Mouse (Mus musculus): ENCODE results near the gene Slc4a2. TPM values are rescaled to one million over a fixed set of nuclear protein-coding genes. Genes with fewer than 3 reads are reported as not detected.

Gene Slc4a2
- 22.5 and 28.5 TPM in 2 replicates for polyA plus RNA-seq (2015; fragmentation: Nextera tagmentation; extraction: Ambion mirVana)

DNA sequence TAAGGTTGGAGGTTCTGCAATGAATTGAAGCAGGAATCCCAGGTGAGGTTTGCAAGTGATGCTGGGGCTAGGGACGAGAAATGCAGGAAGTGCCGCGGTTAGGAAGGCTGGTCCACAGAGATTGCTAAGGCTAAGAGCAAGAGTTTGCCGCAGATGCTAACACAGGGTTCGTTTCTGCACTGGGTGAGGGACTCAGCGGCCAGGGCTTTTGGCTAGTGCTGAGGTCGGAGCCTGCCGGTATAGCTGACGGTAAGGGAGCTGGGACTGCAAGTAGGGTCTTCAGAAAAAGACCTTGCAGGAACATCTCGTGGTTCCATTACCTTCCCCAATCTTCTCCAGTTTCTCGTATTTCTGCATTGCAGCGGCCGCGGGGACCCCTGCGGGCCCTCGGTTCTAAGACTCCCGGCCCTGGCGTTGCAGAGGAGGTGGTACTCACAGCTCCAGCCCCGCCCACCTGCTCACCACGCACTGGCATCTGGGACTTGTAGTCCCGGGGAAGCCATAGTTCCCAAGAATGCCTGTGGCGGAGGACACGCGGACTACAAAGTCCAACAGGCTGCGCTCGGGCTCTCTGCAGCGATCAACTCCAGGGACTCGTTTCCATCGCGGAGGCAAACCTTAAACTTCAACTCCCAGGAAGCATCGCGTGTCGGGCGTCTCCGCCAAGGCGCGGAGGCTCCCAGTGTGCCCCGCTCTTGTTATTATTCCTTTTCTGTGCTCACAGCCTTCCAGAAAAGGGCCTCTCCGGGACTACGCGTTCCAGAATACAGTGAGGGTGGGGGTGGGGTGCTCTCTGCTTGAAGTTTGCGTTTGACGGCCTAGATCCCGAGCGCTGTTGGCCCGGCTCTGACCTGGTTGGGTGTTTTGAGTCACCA lies at the start of gene Slc4a2, which contains the start of gene Cdk5:
Slc4a2 (plus strand) TSS at position 709 of the 875 bp plus-strand sequence.
Cdk5 (minus strand) TSS at position 402 of the 875 bp plus-strand sequence.
- WGBS = under 1% methylated on average over 46 of the region's 46 CpGs

DNA sequence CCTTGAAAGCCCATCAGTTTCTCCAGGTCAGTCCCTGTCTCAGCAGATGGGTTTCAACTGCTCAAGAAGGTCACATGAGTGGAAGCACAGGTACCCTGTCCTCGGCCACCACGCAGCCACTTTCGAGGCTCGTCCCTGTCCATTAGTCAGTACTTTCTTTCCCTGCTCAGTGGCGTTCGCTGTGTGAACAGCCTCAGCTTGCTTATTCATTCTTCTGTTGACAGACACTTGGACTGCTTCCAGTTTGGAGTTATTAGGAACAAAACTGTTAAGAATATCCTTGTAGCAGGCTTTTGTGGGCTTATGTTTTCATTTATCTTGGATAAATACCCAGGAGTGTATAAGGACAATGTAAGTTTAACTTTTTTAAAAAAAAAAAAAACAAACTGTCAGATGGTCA lies 49.4 kb upstream of the Slc4a2 start:
- 55% methylated on average over 6 of the region's 6 CpGs for WGBS
- Histone ChIP-seq H3K9ac (no peak overlapping the region), H3K27me3 (no peaks in the 10 kb centered on the region), H3K4me1 (replicated peaks) (peaks cover 4% of the 10 kb centered on the region; the same call in 1 of the 2 replicates), H3K4me2 (no peak overlapping the region), H3K27ac (no peak overlapping the region), H3K4me3 (no peak overlapping the region), H3K9me3 (no peaks in the 10 kb centered on the region), H3K36me3 (no peaks in the 10 kb centered on the region)
- no peak for ATAC-seq (ENCODE audit: low FRiP score)

More for the DNA sequence above, at the start of gene Slc4a2, which contains the start of gene Cdk5:
- peak within 1 kb of the TSS; percentile 64 for H3K4me3 ChIP-seq
- peak within 1 kb of the TSS; percentile 87 for H3K9ac ChIP-seq
- H3K36me3 ChIP-seq = peaks cover 29% of the 10 kb centered on the region
- H3K27ac ChIP-seq = peak within 1 kb of the TSS; percentile 93
- no peaks in the 10 kb centered on the region for H3K9me3 ChIP-seq
- H3K4me2 ChIP-seq = peak within 1 kb of the TSS; percentile 86
- H3K4me1 ChIP-seq (replicated peaks) = peaks cover 54% of the 10 kb centered on the region
- peak; percentile 96 for ATAC-seq (ENCODE audit: low FRiP score)
- peaks cover 22% of the 10 kb centered on the region for H3K27me3 ChIP-seq

DNA sequence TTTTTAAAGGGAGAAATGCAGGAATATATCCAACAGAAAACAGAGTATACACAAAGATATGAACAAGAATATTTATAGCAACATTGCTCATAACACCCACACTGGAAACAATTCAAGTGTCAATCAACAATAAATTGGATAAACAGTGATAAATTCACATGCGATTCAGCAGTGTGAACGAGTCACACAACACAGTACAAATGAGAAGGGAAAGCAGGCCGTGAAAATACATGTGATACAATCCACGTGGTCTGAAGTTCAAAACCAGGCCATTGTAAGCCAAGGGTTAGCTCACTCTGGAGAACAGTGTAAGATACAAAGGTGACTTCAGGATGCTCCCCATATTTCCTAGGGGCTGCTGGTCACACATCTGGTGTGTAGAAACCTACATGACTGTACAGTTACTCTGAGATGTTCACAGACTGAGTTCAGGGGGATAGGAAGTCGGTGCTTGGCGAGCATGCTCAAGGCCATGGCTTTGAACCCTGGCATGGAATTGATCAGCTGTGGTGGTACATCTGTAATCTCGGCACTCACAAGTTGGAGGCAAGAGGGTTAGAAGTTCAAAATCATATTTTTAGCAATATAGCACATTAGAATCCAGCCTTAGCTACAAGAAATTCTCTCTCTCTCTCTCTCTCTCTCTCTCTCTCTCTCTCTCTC lies 48.8 kb upstream of the Slc4a2 start:
- ATAC-seq (ENCODE audit: low FRiP score) = no peak
- no peaks in the 10 kb centered on the region for H3K27me3 ChIP-seq
- no peak overlapping the region for H3K9ac ChIP-seq
- H3K4me3 ChIP-seq = no peak overlapping the region
- no peaks in the 10 kb centered on the region for H3K36me3 ChIP-seq
- H3K4me2 ChIP-seq = no peak overlapping the region
- no peak overlapping the region for H3K27ac ChIP-seq
- peaks cover 8% of the 10 kb centered on the region; the same call in 1 of the 2 replicates for H3K4me1 ChIP-seq (replicated peaks)
- H3K9me3 ChIP-seq = no peaks in the 10 kb centered on the region
- WGBS = 85% methylated on average over 7 of the region's 7 CpGs

DNA sequence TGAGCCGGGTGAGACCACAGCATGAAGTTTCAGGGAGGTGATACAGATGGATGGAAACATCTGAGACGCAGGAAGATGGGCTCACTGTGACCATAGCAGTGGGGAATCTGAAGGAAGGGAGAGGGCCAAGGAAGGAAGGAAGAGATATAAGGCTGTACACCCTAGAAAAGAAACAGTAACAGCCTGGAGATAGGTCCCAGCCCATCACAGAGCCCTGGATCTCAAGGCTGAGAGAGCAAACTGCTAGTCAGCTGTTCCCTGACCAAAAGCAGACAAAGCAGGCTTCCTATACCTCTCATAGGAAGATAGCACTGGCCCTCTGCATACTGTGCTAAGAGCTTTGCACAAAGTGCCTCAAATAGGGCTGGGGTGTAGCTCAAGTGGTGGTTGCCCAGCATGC lies 44.9 kb upstream of the Slc4a2 start:
- no peak overlapping the region for H3K27ac ChIP-seq
- WGBS = 86% methylated on average over 2 of the region's 2 CpGs
- H3K27me3 ChIP-seq = no peaks in the 10 kb centered on the region
- H3K9me3 ChIP-seq = no peaks in the 10 kb centered on the region
- H3K4me2 ChIP-seq = no peak overlapping the region
- no peak overlapping the region for H3K4me3 ChIP-seq
- H3K9ac ChIP-seq = no peak overlapping the region
- peaks cover 20% of the 10 kb centered on the region for H3K4me1 ChIP-seq (replicated peaks)
- no peak for ATAC-seq (ENCODE audit: low FRiP score)
- H3K36me3 ChIP-seq = no peaks in the 10 kb centered on the region

DNA sequence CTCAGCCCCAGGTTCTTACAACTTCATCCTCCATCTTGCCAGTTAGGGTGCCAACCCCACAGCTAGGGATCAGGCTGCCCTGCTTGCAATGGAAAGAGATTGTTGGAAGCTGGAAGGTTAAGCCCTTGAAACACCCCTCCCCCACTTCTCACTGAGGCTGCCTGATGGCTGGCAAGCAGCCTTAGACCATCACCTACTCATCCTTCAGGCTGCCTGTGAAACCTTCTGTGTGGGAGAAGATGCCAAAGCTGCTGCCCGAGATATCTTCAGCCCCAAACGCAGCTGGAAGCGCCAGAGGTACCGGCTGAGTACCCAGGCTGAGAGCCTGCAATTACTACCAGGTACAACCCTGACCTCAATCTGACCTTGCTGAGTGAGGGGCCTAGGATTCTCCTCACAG lies 44.1 kb upstream of the Slc4a2 start:
- no peak overlapping the region for H3K27ac ChIP-seq
- no peak overlapping the region for H3K4me2 ChIP-seq
- H3K27me3 ChIP-seq = peaks cover 2% of the 10 kb centered on the region; the same call in 1 of the 2 replicates
- 83% methylated on average over 4 of the region's 4 CpGs for WGBS
- no peak overlapping the region for H3K9ac ChIP-seq
- H3K4me1 ChIP-seq (replicated peaks) = peaks cover 24% of the 10 kb centered on the region
- no peak for ATAC-seq (ENCODE audit: low FRiP score)
- no peaks in the 10 kb centered on the region for H3K36me3 ChIP-seq
- no peaks in the 10 kb centered on the region for H3K9me3 ChIP-seq
- H3K4me3 ChIP-seq = no peak overlapping the region

DNA sequence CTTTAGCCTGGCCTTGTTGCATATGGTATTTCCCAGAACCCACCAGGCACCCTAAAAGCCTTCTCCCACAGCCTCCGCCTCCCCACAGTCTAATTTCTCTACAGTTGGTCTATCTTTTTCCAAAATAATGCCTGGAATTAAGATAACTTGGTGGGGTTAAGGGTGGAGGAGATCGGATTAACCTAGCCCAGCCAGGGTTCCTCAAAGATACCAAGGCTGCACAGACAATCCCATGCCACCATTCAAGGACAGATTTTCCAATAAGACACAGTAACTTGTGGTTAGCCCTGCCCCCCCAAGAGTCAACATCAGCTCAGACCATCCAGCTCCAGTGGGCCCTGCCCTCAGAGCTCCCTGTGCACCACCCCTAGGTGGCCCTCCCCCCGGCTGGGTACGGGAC lies 43.1 kb upstream of the Slc4a2 start:
- no peak overlapping the region for H3K9ac ChIP-seq
- 95% methylated on average over 4 of the region's 4 CpGs for WGBS

DNA sequence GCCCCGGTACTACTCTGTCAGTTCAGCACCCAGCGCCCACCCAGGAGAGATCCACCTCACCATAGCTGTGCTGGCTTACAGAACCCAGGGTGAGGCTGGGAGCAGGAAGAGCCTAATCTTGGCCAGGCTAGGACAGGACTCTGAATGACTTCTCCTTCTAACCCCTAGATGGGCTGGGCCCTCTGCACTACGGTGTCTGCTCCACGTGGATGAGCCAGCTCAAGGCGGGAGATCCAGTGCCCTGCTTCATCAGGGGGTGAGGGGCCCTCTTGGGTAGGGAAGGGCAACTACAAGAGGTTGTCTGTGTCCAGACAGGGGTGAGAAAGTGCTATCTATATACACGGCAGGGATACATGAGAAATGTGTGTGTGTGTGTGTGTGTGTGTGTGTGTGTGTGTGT lies 42.2 kb upstream of the Slc4a2 start:
- no peaks in the 10 kb centered on the region for H3K36me3 ChIP-seq
- no peaks in the 10 kb centered on the region for H3K9me3 ChIP-seq
- H3K27ac ChIP-seq = no peak overlapping the region
- ATAC-seq (ENCODE audit: low FRiP score) = no peak
- 78% methylated on average over 6 of the region's 6 CpGs for WGBS
- no peak overlapping the region for H3K4me3 ChIP-seq
- H3K27me3 ChIP-seq = peaks cover 22% of the 10 kb centered on the region
- no peak overlapping the region for H3K4me2 ChIP-seq
- H3K9ac ChIP-seq = no peak overlapping the region
- peaks cover 24% of the 10 kb centered on the region for H3K4me1 ChIP-seq (replicated peaks)

More for the DNA sequence above, 43.1 kb upstream of the Slc4a2 start:
- Histone ChIP-seq H3K9me3 (no peaks in the 10 kb centered on the region), H3K4me1 (replicated peaks) (peaks cover 24% of the 10 kb centered on the region), H3K36me3 (no peaks in the 10 kb centered on the region), H3K4me3 (no peak overlapping the region), H3K4me2 (no peak overlapping the region), H3K27ac (no peak overlapping the region), H3K27me3 (peaks cover 12% of the 10 kb centered on the region)
- no peak for ATAC-seq (ENCODE audit: low FRiP score)

DNA sequence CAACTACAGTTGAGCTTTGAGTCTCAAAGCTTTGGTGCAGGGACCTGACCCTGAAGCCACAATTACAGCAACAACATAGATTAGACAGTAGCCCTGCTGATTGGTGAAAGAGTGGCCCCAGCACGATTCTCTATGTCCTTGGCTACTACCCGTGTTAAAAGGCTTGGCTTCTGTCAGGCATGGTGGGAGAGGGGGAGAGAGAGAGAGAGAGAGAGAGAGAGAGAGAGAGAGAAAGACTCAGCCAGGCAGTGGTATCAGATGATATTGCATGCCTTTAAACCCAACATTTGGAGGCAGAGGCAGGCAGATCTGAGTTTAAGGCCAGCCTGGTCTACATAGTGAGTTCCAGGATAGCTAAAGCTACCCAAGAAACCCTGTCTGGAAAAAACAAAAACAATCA lies 41.6 kb upstream of the Slc4a2 start:
- Histone ChIP-seq H3K9me3 (no peaks in the 10 kb centered on the region), H3K4me2 (no peak overlapping the region), H3K4me1 (replicated peaks) (peaks cover 26% of the 10 kb centered on the region), H3K27ac (no peak overlapping the region), H3K4me3 (no peak overlapping the region), H3K9ac (no peak overlapping the region), H3K36me3 (no peaks in the 10 kb centered on the region), H3K27me3 (peaks cover 27% of the 10 kb centered on the region)
- no peak for ATAC-seq (ENCODE audit: low FRiP score)
- 64% methylated on average over 2 of the region's 2 CpGs for WGBS

DNA sequence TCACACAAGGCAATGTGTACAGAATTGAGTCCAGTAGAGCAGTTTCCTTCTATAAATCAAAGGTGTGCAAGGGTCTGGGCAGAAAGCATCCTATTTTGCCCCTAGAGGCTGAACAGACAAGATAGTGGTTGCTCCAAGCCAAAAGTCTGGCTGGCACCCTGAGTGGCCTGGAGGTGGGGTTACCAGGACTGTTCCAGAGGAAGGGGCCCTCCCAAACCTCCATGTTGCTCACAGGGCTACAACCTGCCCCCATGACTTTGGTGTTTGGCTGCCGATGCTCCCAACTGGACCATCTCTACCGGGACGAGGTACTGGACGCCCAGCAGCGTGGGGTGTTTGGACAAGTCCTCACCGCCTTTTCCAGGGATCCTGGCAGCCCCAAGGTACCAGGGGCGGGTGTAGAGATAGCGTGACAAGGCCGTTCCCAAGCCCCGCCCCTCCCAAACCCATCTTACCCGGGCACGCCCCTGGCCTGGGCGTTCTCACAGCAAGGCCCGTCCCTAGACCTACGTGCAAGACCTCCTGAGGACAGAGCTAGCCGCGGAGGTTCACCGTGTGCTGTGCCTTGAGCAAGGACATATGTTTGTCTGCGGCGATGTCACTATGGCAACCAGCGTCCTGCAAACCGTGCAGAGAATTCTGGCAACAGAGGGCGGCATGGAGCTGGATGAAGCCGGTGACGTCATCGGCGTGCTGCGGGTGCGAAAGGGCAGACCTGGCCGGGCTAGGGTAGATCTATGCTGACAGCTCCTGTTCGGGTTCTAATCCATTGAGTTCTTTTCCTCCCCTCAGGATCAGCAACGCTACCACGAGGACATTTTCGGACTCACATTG lies 40.4 kb upstream of the Slc4a2 start:
- WGBS = under 1% methylated on average over 34 of the region's 34 CpGs
- Histone ChIP-seq H3K4me2 (peak overlapping the region; percentile 64), H3K9me3 (no peaks in the 10 kb centered on the region), H3K4me3 (peak overlapping the region; percentile 46), H3K27ac (peak overlapping the region; percentile 71), H3K36me3 (no peaks in the 10 kb centered on the region), H3K4me1 (replicated peaks) (peaks cover 38% of the 10 kb centered on the region), H3K27me3 (peaks cover 39% of the 10 kb centered on the region), H3K9ac (peak overlapping the region; percentile 75)
- ATAC-seq (ENCODE audit: low FRiP score) = peak; percentile 89

DNA sequence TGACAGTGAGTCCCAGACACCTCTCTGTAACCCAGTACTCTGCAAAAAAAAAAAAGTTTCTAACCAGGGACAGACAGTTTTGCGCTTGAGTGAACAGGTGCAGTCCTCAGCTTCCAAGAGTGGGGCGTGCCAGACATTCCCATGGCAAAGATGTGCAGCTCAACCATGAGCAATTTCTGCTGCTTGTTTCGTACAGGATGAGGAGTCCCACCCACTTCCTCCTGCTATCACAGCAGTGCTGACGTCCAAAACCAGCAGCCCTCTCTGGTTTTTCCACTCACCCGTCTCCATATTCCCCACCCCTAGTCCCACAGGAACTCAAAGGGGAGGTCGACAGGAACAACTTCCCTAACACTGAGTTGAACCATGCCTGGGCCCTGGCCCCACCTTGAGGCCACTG lies 39.2 kb upstream of the Slc4a2 start:
- ATAC-seq (ENCODE audit: low FRiP score) = no peak
- peaks cover 44% of the 10 kb centered on the region for H3K4me1 ChIP-seq (replicated peaks)
- peaks cover 51% of the 10 kb centered on the region for H3K27me3 ChIP-seq
- H3K27ac ChIP-seq = no peak overlapping the region
- no peak overlapping the region for H3K4me2 ChIP-seq
- H3K4me3 ChIP-seq = no peak overlapping the region
- H3K9ac ChIP-seq = no peak overlapping the region
- WGBS = 70% methylated on average over 6 of the region's 6 CpGs
- H3K9me3 ChIP-seq = no peaks in the 10 kb centered on the region
- no peaks in the 10 kb centered on the region for H3K36me3 ChIP-seq

DNA sequence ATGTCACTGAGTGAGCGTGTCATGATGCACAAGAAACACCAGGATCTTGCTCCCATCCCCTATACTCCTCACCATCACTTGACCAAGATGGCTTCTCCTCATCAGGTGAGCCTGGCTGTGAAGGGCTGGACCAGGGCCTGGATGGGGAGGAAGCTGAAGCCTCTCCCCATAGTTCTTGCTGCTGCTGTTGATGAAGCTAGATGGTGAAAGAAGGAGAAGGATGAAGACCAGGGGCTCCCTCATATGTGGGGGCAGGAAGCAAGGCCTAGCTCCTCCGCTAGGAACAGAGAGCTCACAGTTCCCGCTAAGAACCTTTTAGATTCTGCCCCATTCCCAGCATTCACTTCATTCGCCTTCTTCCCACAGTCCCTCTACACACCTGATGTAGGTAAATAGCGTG lies 38.3 kb upstream of the Slc4a2 start:
- H3K4me3 ChIP-seq = no peak overlapping the region
- 93% methylated on average over 5 of the region's 5 CpGs for whole genome bisulfite sequencing
- H3K36me3 ChIP-seq = no peaks in the 10 kb centered on the region
- no peaks in the 10 kb centered on the region for H3K9me3 ChIP-seq
- H3K9ac ChIP-seq = no peak overlapping the region
- H3K4me1 ChIP-seq (replicated peaks) = peaks cover 41% of the 10 kb centered on the region
- H3K27me3 ChIP-seq = peaks cover 60% of the 10 kb centered on the region
- no peak overlapping the region for H3K4me2 ChIP-seq
- no peak overlapping the region for H3K27ac ChIP-seq
- ATAC-seq (ENCODE audit: low FRiP score) = no peak
